Mouse (Mus musculus) embryonic facial prominence, embryonic 11.5 days (tissue): Measurements from ENCODE around the gene Taok3. TPM values are rescaled to one million over a fixed set of nuclear protein-coding genes. Genes with fewer than 3 reads are reported as not detected.
A peak's percentile ranks its signal among the peaks of the same experiment; 100 is the strongest.

ENCODE experiments used
- ATAC-seq: fragments of 200-750 bp; cut with Nextera tagmentation; replicated peaks from 2 replicates; pipeline ENCODE4 v1.8.0; 2017; ENCODE audit warnings: low read depth; ENCODE audit not compliant: insufficient number of reproducible peaks, low FRiP score, low TSS enrichment
- DNase-seq: peaks from one replicate; pipeline ENCODE4 v3.0.0-alpha.2; 2015; ENCODE audit warnings: low spot score
- H3K27ac ChIP-seq: fragments of 300-500 bp; sonication (generic); replicated peaks from 2 replicates; pipeline ENCODE4 v1.5.1; 2014; ENCODE audit warnings: mild to moderate bottlenecking, low read depth, low read length, control low read depth
- H3K27me3 ChIP-seq: fragments of 300-500 bp; sonication (generic); 2 replicates; pipeline ENCODE4 v1.6.1; 2014; ENCODE audit warnings: mild to moderate bottlenecking, low read length, moderate library complexity, mixed read lengths; ENCODE audit not compliant: control insufficient read depth, insufficient read depth
- H3K36me3 ChIP-seq: fragments of 300-500 bp; sonication (generic); replicated peaks from 2 replicates; pipeline ENCODE4 v1.6.1; 2014; ENCODE audit warnings: low read depth, mild to moderate bottlenecking, low read length, moderate library complexity, mixed read lengths; ENCODE audit not compliant: control insufficient read depth, insufficient read depth
- H3K4me1 ChIP-seq: fragments of 300-500 bp; sonication (generic); 2 replicates; pipeline ENCODE4 v1.6.1; 2014; ENCODE audit warnings: low read length, mixed read lengths; ENCODE audit not compliant: control insufficient read depth, insufficient read depth
- H3K4me2 ChIP-seq: fragments of 300-500 bp; sonication (generic); 2 replicates; pipeline ENCODE4 v1.6.1; 2014; ENCODE audit warnings: low read depth, mild to moderate bottlenecking, control low read depth, low read length, moderate library complexity
- H3K4me3 ChIP-seq: fragments of 300-500 bp; sonication (generic); 2 replicates; pipeline ENCODE4 v1.5.1; 2014; ENCODE audit warnings: low read depth, low read length, control low read depth
- H3K9ac ChIP-seq: fragments of 300-500 bp; sonication (generic); replicated peaks from 2 replicates; pipeline ENCODE4 v1.6.1; 2014; ENCODE audit warnings: mild to moderate bottlenecking, control low read depth, low read length
- H3K9me3 ChIP-seq: fragments of 300-500 bp; sonication (generic); replicated peaks from 2 replicates; pipeline ENCODE4 v1.6.1; 2016; ENCODE audit warnings: mild to moderate bottlenecking, low read length, inconsistent platforms, mixed read lengths; ENCODE audit not compliant: control insufficient read depth
- WGBS: fragments of 180-500 bp; shearing (Covaris S2); extraction: QIAGEN DNeasy Blood & Tissue Kit; methylation state at CpG from one replicate; pipeline ENCODE4 v1.1.7; 2014; 5-methylcytosine and 5-hydroxymethylcytosine counted together
- polyA plus RNA-seq: library from polyadenylated mRNA; unstranded; fragments of >200 nt; fragmentation: Nextera tagmentation; extraction: Ambion mirVana; gene quantifications from 2 replicates; pipeline ENCODE4 v1.2.1, GENCODE M21; 2014

Gene Taok3
- polyA plus RNA-seq, 1 experiment from 2014 or later: 12.0 TPM

GRCm38 (mm10) chr5:117150068-117150467, 30.1 kb downstream of the Taok3 start:
- WGBS: 85% methylated on average over 5 of the region's 5 CpGs

DNA sequence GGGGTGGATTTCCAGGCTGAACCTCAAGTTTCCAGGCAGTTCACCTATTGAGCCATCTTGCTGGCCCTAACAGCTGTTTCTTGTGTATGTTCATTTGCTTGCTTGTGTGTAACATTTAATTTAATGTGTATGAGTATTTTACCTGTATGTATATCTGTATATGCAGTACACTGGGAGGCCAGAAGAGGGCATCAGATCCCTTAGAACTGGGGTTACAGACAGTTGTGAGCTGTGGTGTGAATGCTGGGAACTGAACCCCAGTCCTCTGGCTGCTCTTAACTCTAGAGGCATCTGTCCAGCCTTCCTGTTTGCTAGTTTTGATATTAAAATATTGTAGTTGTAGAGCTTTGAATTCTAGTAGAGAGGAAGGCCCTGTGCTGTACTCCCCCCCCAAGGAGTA, 33.0 kb downstream of the Taok3 start:
- Histone ChIP-seq H3K9ac (no peak overlapping the region), H3K9me3 (no peaks in the 10 kb centered on the region), H3K4me1 (no peaks in the 10 kb centered on the region), H3K36me3 (no peaks in the 10 kb centered on the region), H3K4me2 (no peak overlapping the region), H3K27me3 (no peaks in the 10 kb centered on the region), H3K4me3 (no peak overlapping the region), H3K27ac (no peak overlapping the region)
- ATAC-seq (no peak), DNase-seq (no peak)

More at GRCm38 (mm10) chr5:117150068-117150467, 30.1 kb downstream of the Taok3 start:
- Histone ChIP-seq H3K4me3 (no peak overlapping the region), H3K9me3 (no peaks in the 10 kb centered on the region), H3K36me3 (no peaks in the 10 kb centered on the region), H3K9ac (no peak overlapping the region), H3K27me3 (no peaks in the 10 kb centered on the region), H3K4me2 (no peak overlapping the region), H3K27ac (no peak overlapping the region), H3K4me1 (no peaks in the 10 kb centered on the region)
- no peak for ATAC-seq
- DNase-seq: no peak

GRCm38 (mm10) chr5:117153527-117154091, 33.7 kb downstream of the Taok3 start:
- Histone ChIP-seq H3K4me2 (no peak overlapping the region), H3K27ac (no peak overlapping the region), H3K27me3 (no peaks in the 10 kb centered on the region), H3K9ac (no peak overlapping the region), H3K36me3 (no peaks in the 10 kb centered on the region), H3K4me1 (no peaks in the 10 kb centered on the region), H3K4me3 (no peak overlapping the region), H3K9me3 (no peaks in the 10 kb centered on the region)
- ATAC-seq (no peak), DNase-seq (peak; percentile 56)
- WGBS: 67% methylated on average over 15 of the region's 15 CpGs

- ATAC-seq: no peak
- H3K27ac ChIP-seq: no peak overlapping the region
- H3K36me3 ChIP-seq: no peaks in the 10 kb centered on the region
- no peak overlapping the region for H3K9ac ChIP-seq
- no peaks in the 10 kb centered on the region for H3K27me3 ChIP-seq
- H3K4me2 ChIP-seq: no peak overlapping the region
- 47% methylated on average over 7 of the region's 7 CpGs for WGBS
- H3K9me3 ChIP-seq: no peaks in the 10 kb centered on the region
- no peaks in the 10 kb centered on the region for H3K4me1 ChIP-seq
- no peak for DNase-seq
- no peak overlapping the region for H3K4me3 ChIP-seq
These were observed 38.5 kb downstream of the Taok3 start for GRCm38 (mm10) chr5:117158335-117159018.

DNA sequence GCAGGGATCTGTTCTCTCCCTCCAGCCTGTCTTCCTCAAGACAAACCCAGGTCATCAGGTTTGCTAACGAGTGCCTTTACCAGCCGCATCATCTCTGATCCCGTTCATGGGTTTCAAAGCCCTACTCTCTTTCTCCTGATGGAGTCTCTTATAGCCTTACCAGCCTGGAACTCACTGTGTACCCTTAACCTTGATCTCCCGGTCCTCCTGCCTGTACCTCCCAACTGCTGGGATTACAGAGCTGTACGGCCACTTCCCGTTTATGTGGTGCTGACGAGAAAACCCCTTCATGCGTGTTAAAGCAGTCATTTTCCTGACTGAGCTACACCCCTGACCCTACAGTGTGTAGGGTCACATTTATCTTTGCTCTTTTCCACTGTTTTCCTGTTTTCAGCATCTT, 39.4 kb downstream of the Taok3 start:
- Histone ChIP-seq H3K36me3 (no peaks in the 10 kb centered on the region), H3K4me1 (no peaks in the 10 kb centered on the region), H3K9ac (no peak overlapping the region), H3K27ac (no peak overlapping the region), H3K27me3 (no peaks in the 10 kb centered on the region), H3K9me3 (no peaks in the 10 kb centered on the region), H3K4me3 (no peak overlapping the region), H3K4me2 (no peak overlapping the region)
- DNase-seq: no peak
- WGBS: 62% methylated on average over 8 of the region's 8 CpGs
- no peak for ATAC-seq

- H3K9me3 ChIP-seq: no peaks in the 10 kb centered on the region
- DNase-seq: no peak
- 52% methylated on average over 6 of the region's 6 CpGs for WGBS
- H3K36me3 ChIP-seq: no peaks in the 10 kb centered on the region
- H3K4me1 ChIP-seq: no peaks in the 10 kb centered on the region
- H3K4me3 ChIP-seq: no peak overlapping the region
- H3K27me3 ChIP-seq: no peaks in the 10 kb centered on the region
- ATAC-seq: no peak
- no peak overlapping the region for H3K4me2 ChIP-seq
- H3K9ac ChIP-seq: no peak overlapping the region
- no peak overlapping the region for H3K27ac ChIP-seq
These were observed 39.9 kb downstream of the Taok3 start for GRCm38 (mm10) chr5:117159805-117160291.

DNA sequence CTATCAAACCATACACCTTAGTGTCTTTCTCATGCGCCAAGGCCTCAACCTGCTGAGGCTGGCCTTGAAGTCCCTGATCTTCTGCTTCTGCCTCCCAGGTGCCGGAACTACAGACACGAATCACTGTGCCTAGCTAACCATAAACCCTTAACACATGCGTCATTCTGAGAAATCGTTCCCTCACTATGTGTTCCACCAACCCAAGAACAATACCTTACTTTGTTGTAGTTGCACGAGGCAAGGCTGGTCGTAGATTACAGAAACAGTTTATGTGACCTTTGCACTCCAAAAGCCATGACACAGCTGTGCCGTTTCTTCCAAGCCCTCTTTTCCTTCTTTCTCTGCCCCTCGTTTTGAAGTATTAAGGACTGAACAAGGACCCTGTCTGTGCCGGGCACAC, 40.6 kb downstream of the Taok3 start:
- no peak overlapping the region for H3K27ac ChIP-seq
- H3K27me3 ChIP-seq: no peaks in the 10 kb centered on the region
- 30% methylated on average over 10 of the region's 10 CpGs for WGBS
- no peak overlapping the region for H3K9ac ChIP-seq
- ATAC-seq (no peak), DNase-seq (peak; percentile 27)
- H3K36me3 ChIP-seq: no peaks in the 10 kb centered on the region
- H3K4me1 ChIP-seq: no peaks in the 10 kb centered on the region
- H3K4me2 ChIP-seq: no peak overlapping the region
- no peak overlapping the region for H3K4me3 ChIP-seq
- no peaks in the 10 kb centered on the region for H3K9me3 ChIP-seq

DNA sequence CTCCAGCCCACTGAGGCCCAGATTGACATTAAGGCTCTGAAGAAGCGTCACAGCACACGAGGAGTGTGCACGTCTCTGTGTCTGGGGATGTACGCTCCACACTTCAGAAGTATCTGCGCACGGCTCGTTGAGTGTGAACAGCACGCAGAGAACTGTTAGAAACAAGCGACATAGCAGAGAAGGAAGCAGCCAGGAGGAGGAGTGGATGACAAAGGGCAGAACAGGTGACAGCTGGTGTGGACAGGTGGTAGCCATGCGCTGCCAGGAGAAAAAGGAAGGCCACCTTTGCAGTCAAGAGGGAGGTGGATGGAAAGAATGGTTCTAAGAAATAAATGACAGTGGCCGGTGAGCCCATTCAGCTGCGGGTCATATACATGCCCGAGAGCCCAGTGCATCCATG, 43.9 kb downstream of the Taok3 start:
- no peaks in the 10 kb centered on the region for H3K4me1 ChIP-seq
- H3K27ac ChIP-seq: no peak overlapping the region
- no peak overlapping the region for H3K4me3 ChIP-seq
- ATAC-seq (no peak), DNase-seq (no peak)
- H3K4me2 ChIP-seq: no peak overlapping the region
- no peaks in the 10 kb centered on the region for H3K36me3 ChIP-seq
- no peaks in the 10 kb centered on the region for H3K27me3 ChIP-seq
- no peak overlapping the region for H3K9ac ChIP-seq
- 94% methylated on average over 13 of the region's 13 CpGs for WGBS
- no peaks in the 10 kb centered on the region for H3K9me3 ChIP-seq
